Mouse (Mus musculus): ENCODE data around the gene Insm1.

Insm1 gene

DNA sequence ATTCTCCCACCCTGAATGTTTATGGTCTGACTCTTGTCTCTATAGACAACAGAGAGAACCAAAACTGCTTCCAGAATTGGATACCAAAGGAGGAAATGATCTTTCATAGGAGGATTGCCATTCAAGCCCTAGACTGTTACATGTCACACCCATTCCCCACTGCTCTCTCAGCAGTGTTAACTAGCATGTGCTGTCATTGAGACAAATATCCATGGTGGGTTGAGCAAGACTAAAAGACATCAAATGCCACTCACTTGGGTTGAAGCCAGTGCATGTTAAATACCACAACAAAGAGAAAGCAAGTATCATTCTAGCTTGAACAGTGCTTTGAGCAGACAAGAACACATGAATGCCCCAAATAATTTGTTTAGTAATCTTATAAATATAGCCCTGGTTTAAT lies 41.2 kb downstream of the Insm1 start:
- no peak for DNase-seq (ENCODE audit: low spot score in 2 of 2)

DNA sequence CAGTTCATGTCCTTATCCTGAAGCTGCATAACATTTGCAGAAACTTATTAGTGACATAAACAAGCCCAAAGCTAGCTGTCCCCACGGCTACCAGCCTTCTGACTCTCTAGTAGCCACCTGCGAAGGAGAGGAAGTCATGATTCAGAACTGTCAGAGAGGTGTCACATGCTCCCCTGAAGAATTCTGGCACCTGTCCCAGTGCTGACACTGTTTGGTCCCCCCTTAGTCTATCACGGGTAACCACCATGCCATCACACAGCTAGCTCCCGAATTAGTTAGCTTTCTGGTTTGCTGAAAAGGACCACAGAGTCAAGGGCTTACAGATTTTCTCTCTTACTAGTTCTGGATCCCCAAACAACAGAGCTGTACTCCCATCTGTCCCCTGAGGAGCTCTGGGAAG lies 43.3 kb downstream of the Insm1 start:
- no peak for DNase-seq (ENCODE audit: low spot score in 2 of 2)

DNA sequence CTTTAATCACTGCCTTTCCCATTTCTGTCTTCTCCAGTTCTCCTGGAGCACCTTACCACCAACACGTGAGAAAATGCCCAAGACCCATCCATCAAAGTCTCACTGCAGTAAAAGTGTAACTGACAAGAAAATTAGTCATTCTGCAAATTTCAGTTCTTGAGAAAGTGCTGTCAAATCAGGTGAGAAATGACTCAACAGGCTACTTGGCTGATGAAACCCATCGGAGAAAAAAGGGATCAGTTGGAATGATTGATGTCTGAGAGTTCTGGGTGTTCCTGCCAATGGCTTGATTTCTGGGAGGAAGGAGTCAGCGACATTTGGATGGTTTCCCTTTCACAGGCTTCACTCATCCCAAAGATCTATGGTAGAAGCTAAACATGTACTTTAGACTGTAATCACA lies 44.8 kb downstream of the Insm1 start:
- DNase-seq (ENCODE audit: low spot score in 2 of 2) = no peak
